Mouse (Mus musculus) cerebellum, adult 11-12 months (tissue): ENCODE results near the gene Lsm2.
"Not testable (repeated sequence)": the region's sequence is repeated elsewhere in the genome, so short reads cannot be mapped to it uniquely, and the experiment has no call there.

Source experiments
- DNase-seq: peaks from one replicate; pipeline ENCODE4 v3.0.0; 2022

Gene Lsm2

GRCm38 (mm10) chr17:34981690-34982180 lies at the start of gene Lsm2:
Gene Lsm2, plus strand, starts transcription at chr17:34981862.
- DNase-seq: peak; percentile 92

- DNase-seq: no peak
These were observed 49.4 kb upstream of the Lsm2 start for GRCm38 (mm10) chr17:34932287-34932686.

- DNase-seq: peak; percentile 25
These were observed 47.6 kb upstream of the Lsm2 start for GRCm38 (mm10) chr17:34934031-34934430.

- DNase-seq: no peak
These were observed 46.8 kb upstream of the Lsm2 start for GRCm38 (mm10) chr17:34934830-34935229.

GRCm38 (mm10) chr17:34937960-34938505 lies 43.6 kb upstream of the Lsm2 start:
- no peak for DNase-seq

- DNase-seq: no peak
These were observed 40.2 kb upstream of the Lsm2 start for GRCm38 (mm10) chr17:34941344-34942041.

GRCm38 (mm10) chr17:34943128-34943815 lies 38.4 kb upstream of the Lsm2 start:
- no peak for DNase-seq

- DNase-seq: no peak
These were observed 37.3 kb upstream of the Lsm2 start for GRCm38 (mm10) chr17:34944362-34944761.

- DNase-seq: no peak
These were observed 35.0 kb upstream of the Lsm2 start for GRCm38 (mm10) chr17:34946486-34947140.

GRCm38 (mm10) chr17:34947606-34948005 lies 34.1 kb upstream of the Lsm2 start:
- no peak for DNase-seq

- DNase-seq: not testable (repeated sequence)
These were observed 32.7 kb upstream of the Lsm2 start for GRCm38 (mm10) chr17:34948721-34949552.

- no peak for DNase-seq
These were observed 32.1 kb upstream of the Lsm2 start for GRCm38 (mm10) chr17:34949553-34949969.

GRCm38 (mm10) chr17:34950514-34951455 lies 30.9 kb upstream of the Lsm2 start:
- no peak for DNase-seq

GRCm38 (mm10) chr17:34951636-34952377 lies 29.9 kb upstream of the Lsm2 start:
- peak; percentile 74 for DNase-seq

GRCm38 (mm10) chr17:34952378-34953040 lies 29.2 kb upstream of the Lsm2 start:
- peak; percentile 55 for DNase-seq

GRCm38 (mm10) chr17:34953258-34953657 lies 28.4 kb upstream of the Lsm2 start:
- no peak for DNase-seq

- DNase-seq: no peak
These were observed 27.8 kb upstream of the Lsm2 start for GRCm38 (mm10) chr17:34953904-34954303.

GRCm38 (mm10) chr17:34954831-34955230 lies 26.8 kb upstream of the Lsm2 start:
- no peak for DNase-seq

- DNase-seq: no peak
These were observed 25.8 kb upstream of the Lsm2 start for GRCm38 (mm10) chr17:34955884-34956283.

- no peak for DNase-seq
These were observed 25.3 kb upstream of the Lsm2 start for GRCm38 (mm10) chr17:34956340-34956739.
